Comparison of ENCODE assay signal across 19 mouse cellular contexts in the genomic region with DNA sequence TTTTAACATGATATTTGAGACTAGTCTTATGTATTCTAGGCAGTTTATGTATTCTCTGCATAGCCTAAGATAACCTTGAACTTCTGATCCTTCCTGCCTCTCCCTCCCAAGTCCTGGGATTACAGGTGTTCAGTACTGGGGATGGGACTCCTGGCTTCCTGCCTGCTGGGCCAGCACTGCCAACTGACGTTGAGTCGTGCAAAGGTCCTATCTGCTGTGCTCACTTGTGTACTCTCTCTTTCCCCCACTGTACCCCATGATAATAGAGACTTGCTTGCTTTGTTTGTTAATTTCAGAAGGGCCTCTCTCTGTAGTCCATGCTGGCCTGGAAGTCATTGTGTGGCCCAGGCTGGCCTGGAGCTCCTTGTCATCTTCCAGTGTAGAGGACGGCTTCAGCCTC. TPM values are rescaled to one million over a fixed set of nuclear protein-coding genes. Genes with fewer than 3 reads are reported as not detected.
DNase-seq lines count a peak whose midpoint lies in the region; ATAC-seq and TF ChIP-seq lines count a peak whose summit lies in the region.
"Had no signal": no experiment of that assay in that cellular context is flagged by ENCODE, and none has a peak within 500 bp of the region (broad histone marks: within the 10 kb centered on the region; RNA-seq: fewer than 3 reads in every experiment).

No protein-coding gene starts in this region.

- H3K79me2 ChIP-seq in liver, adult 2 months (ENCODE audit: control insufficient read depth, insufficient read depth, low read length), result no peaks in the 10 kb centered on the region

- no peak overlapping the region for H3K4me3 ChIP-seq in G1E (ENCODE audit: low read depth, low read length)
- H3K4me3 ChIP-seq in liver, adult 2 months (ENCODE audit: insufficient read depth, low read depth, low read length), result no peak overlapping the region
- no peak overlapping the region for H3K4me3 ChIP-seq in liver, embryonic 14.5 days (ENCODE audit: insufficient read depth in 1 of 2, low read depth in 2 of 2, low read length in 2 of 2)
- H3K4me3 ChIP-seq in kidney, embryonic 14.5 days (ENCODE audit: low read length), result no peak overlapping the region
- H3K4me3 ChIP-seq: embryonic facial prominence, embryonic 13.5 days; forebrain, embryonic 12.5 days; heart, embryonic 12.5 days; hindbrain, embryonic 10.5 days; hindbrain, embryonic 15.5 days had no signal

- TF ChIP-seq CTCF in G1E (IDR thresholded peaks at IDR 0.05; ENCODE audit: low read depth, low read length), result no peak
- TF ChIP-seq CTCF in liver, adult 2 months (IDR thresholded peaks at IDR 0.05; ENCODE audit: low read depth, low read length), result no peak
- TF ChIP-seq CTCF in liver, embryonic 14.5 days (IDR thresholded peaks at IDR 0.05; ENCODE audit: low read depth), result no peak

- H3K36me3 ChIP-seq in G1E (replicated peaks), result no peaks in the 10 kb centered on the region
- no peaks in the 10 kb centered on the region for H3K36me3 ChIP-seq in liver, adult 2 months (ENCODE audit: control insufficient read depth, insufficient read depth, low read length)
- H3K36me3 ChIP-seq in liver, embryonic 14.5 days (replicated peaks; ENCODE audit: control insufficient read depth, insufficient read depth, low read depth), result no peaks in the 10 kb centered on the region
- no peaks in the 10 kb centered on the region for H3K36me3 ChIP-seq in kidney, embryonic 14.5 days (ENCODE audit: control insufficient read depth, insufficient read depth, low read length)
- H3K36me3 ChIP-seq: embryonic facial prominence, embryonic 13.5 days; forebrain, embryonic 12.5 days; heart, embryonic 12.5 days; hindbrain, embryonic 10.5 days; hindbrain, embryonic 15.5 days had no signal

- no peaks in the 10 kb centered on the region for H3K9me3 ChIP-seq in G1E (replicated peaks)
- no peaks in the 10 kb centered on the region for H3K9me3 ChIP-seq in liver, embryonic 14.5 days (ENCODE audit: control insufficient read depth, low read length)
- no peaks in the 10 kb centered on the region for H3K9me3 ChIP-seq in kidney, embryonic 14.5 days (ENCODE audit: control insufficient read depth, low read length)
- H3K9me3 ChIP-seq: embryonic facial prominence, embryonic 13.5 days; forebrain, embryonic 12.5 days; heart, embryonic 12.5 days; hindbrain, embryonic 10.5 days; hindbrain, embryonic 15.5 days had no signal

- WGBS in liver, adult 2 months, result 27% methylated on average over 3 of the region's 3 CpGs
- WGBS in liver, embryonic 14.5 days (ENCODE audit: insufficient replicate concordance), result 29% methylated on average over 3 of the region's 3 CpGs
- WGBS in kidney, embryonic 14.5 days, result 74% methylated on average over 3 of the region's 3 CpGs

- no peak for DNase-seq in G1E (ENCODE audit: low spot score)
- peak; percentile 80 for DNase-seq in liver, adult 2 months (ENCODE audit: extremely low read depth, low read depth, low spot score)
- no peak for DNase-seq in liver, embryonic 14.5 days (ENCODE audit: low read depth in 3 of 3, low spot score in 3 of 3)
- DNase-seq in thymus, postnatal 4 days, result no peak
- DNase-seq in retina, embryonic 14.5 days (ENCODE audit: low spot score), result no peak
- no peak for DNase-seq in urinary bladder, postnatal 10 days (ENCODE audit: low spot score)
- DNase-seq: adrenal gland, postnatal 10 days; cerebellum, adult 11 months; cerebellum, adult 8-10 months; cerebellum, postnatal 14 days; gastrocnemius, postnatal 25 days had no signal

- 0 out of 2 replicates have a peak, but pooled peaks have one; percentile 29 for ATAC-seq in G1E (ENCODE audit: extremely low read depth, insufficient number of reproducible peaks, low FRiP score, poor library complexity, severe bottlenecking)
- peak; percentile 68 for ATAC-seq in liver, embryonic 14.5 days (ENCODE audit: insufficient read depth)
- peak; percentile 54 for ATAC-seq in megakaryocyte progenitor cell, adult 5-6 weeks (replicated peaks; ENCODE audit: poor library complexity)
- no peak for ATAC-seq in kidney, embryonic 14.5 days (ENCODE audit: low FRiP score, low TSS enrichment)
- ATAC-seq: forebrain, embryonic 16.5 days had no signal

- TF ChIP-seq EP300 in liver, embryonic 14.5 days (IDR thresholded peaks at IDR 0.05; ENCODE audit: low read depth), result no peak

- no peak for TF ChIP-seq POLR2A in liver, adult 2 months (IDR thresholded peaks at IDR 0.05; ENCODE audit: extremely low read depth, insufficient read depth, low read length)

- peaks cover 52% of the 10 kb centered on the region for H3K4me1 ChIP-seq in G1E (ENCODE audit: insufficient read depth, low read depth, low read length)
- peaks cover 3% of the 10 kb centered on the region; the same call in 1 of the 2 replicates for H3K4me1 ChIP-seq in liver, adult 2 months (ENCODE audit: control insufficient read depth, insufficient read depth, low read length)
- peaks cover 29 to 45% of the 10 kb centered on the region in 2 experiments for H3K4me1 ChIP-seq in liver, embryonic 14.5 days (replicated peaks; ENCODE audit: control insufficient read depth in 2 of 2, insufficient read depth in 2 of 2, low read length in 1 of 2)
- H3K4me1 ChIP-seq in kidney, embryonic 14.5 days (ENCODE audit: control insufficient read depth, insufficient read depth, low read length), result no peaks in the 10 kb centered on the region
- H3K4me1 ChIP-seq: embryonic facial prominence, embryonic 13.5 days; forebrain, embryonic 12.5 days; heart, embryonic 12.5 days; hindbrain, embryonic 10.5 days; hindbrain, embryonic 15.5 days had no signal

- H3K4me2 ChIP-seq in liver, embryonic 14.5 days (ENCODE audit: low read depth), result no peak overlapping the region
- no peak overlapping the region for H3K4me2 ChIP-seq in kidney, embryonic 14.5 days (replicated peaks; ENCODE audit: low read depth, low read length)
- H3K4me2 ChIP-seq: embryonic facial prominence, embryonic 13.5 days; forebrain, embryonic 12.5 days; heart, embryonic 12.5 days; hindbrain, embryonic 15.5 days had no signal

- H3K27me3 ChIP-seq in G1E (ENCODE audit: insufficient read depth, low read length), result no peaks in the 10 kb centered on the region
- H3K27me3 ChIP-seq in liver, adult 2 months (ENCODE audit: control insufficient read depth, insufficient read depth, low read length), result no peaks in the 10 kb centered on the region
- H3K27me3 ChIP-seq in liver, embryonic 14.5 days (ENCODE audit: control insufficient read depth, insufficient read depth, low read length), result no peaks in the 10 kb centered on the region
- no peaks in the 10 kb centered on the region for H3K27me3 ChIP-seq in kidney, embryonic 14.5 days (ENCODE audit: control insufficient read depth, insufficient read depth, low read length)
- H3K27me3 ChIP-seq: embryonic facial prominence, embryonic 13.5 days; forebrain, embryonic 12.5 days; heart, embryonic 12.5 days; hindbrain, embryonic 15.5 days had no signal

- H3K27ac ChIP-seq in liver, adult 2 months (replicated peaks; ENCODE audit: insufficient read depth, low read depth, low read length), result peak overlapping the region; percentile 60; the same call in 1 of the 2 replicates
- H3K27ac ChIP-seq in liver, embryonic 14.5 days, result peak overlapping the region; percentile 60
- H3K27ac ChIP-seq in kidney, embryonic 14.5 days (ENCODE audit: low read depth, low read length), result no peak overlapping the region
- H3K27ac ChIP-seq: embryonic facial prominence, embryonic 13.5 days; forebrain, embryonic 12.5 days; hindbrain, embryonic 10.5 days; hindbrain, embryonic 15.5 days had no signal

- H3K9ac ChIP-seq in liver, adult 2 months (ENCODE audit: low read depth, low read length), result no peak overlapping the region
- peak overlapping the region; percentile 1; the same call in 1 of the 2 replicates for H3K9ac ChIP-seq in liver, embryonic 14.5 days (replicated peaks)
- no peak overlapping the region for H3K9ac ChIP-seq in kidney, embryonic 14.5 days (ENCODE audit: low read depth, low read length)
- H3K9ac ChIP-seq: embryonic facial prominence, embryonic 13.5 days; forebrain, embryonic 12.5 days; heart, embryonic 12.5 days; hindbrain, embryonic 15.5 days had no signal

RNA-seq across cellular contexts. Expression of a gene that starts 45.7 kb away (rescaled TPM):
- 65.0 and 70.0 TPM in 2 replicates for total RNA-seq in G1E (2014; fragmentation: Nextera tagmentation)
- 36.2 and 46.9 TPM in 2 replicates for total RNA-seq in G1E (2017)
- 66.9 and 72.5 TPM in 2 replicates for polyA plus RNA-seq in G1E (2012)
- total RNA-seq in liver, adult 2 months (2014; rRNA removed), result 66.8 and 86.8 TPM in 2 replicates
- polyA plus RNA-seq in liver, adult 2 months (2012; rRNA removed), result 7.6 and 9.5 TPM in 2 replicates
- polyA plus RNA-seq in liver, embryonic 14.5 days (2012; rRNA removed), result 7.4 and 10.9 TPM in 2 replicates
- 5.9 and 6.8 TPM in 2 replicates for polyA plus RNA-seq in liver, embryonic 14.5 days (2014; fragmentation: Nextera tagmentation; extraction: Ambion mirVana)
- total RNA-seq in megakaryocyte progenitor cell, adult 5-6 weeks (2015), result 39.2 and 41.5 TPM in 2 replicates
- total RNA-seq in megakaryocyte progenitor cell, adult 5-6 weeks (2017), result 27.4 and 32.8 TPM in 2 replicates
- polyA plus RNA-seq in kidney, embryonic 14.5 days (2014; fragmentation: Nextera tagmentation; extraction: Ambion mirVana), result 19.8 and 23.7 TPM in 2 replicates
